In genomic region chr6:134830776-134831175, GRCm38 (mm10) we compare ENCODE assay signal across 8 mouse cellular contexts. TPM values are rescaled to one million over a fixed set of nuclear protein-coding genes. Genes with fewer than 3 reads are reported as not detected.
DNase-seq lines count a peak whose midpoint lies in the region; ATAC-seq lines count a peak whose summit lies in the region.

No protein-coding gene starts in this region.

- peak overlapping the region; percentile 47; the same call in 1 of the 2 replicates for H3K9ac ChIP-seq in kidney, embryonic 14.5 days (ENCODE audit: low read depth, low read length)
- peak overlapping the region; percentile 76 for H3K9ac ChIP-seq in hindbrain, embryonic 12.5 days
- H3K9ac ChIP-seq in midbrain, embryonic 12.5 days (replicated peaks) = peak overlapping the region; percentile 73; the same call in 1 of the 2 replicates

- no peak overlapping the region for H3K27ac ChIP-seq in kidney, embryonic 14.5 days (ENCODE audit: low read depth, low read length)
- H3K27ac ChIP-seq in hindbrain, embryonic 12.5 days = peak overlapping the region; percentile 92
- H3K27ac ChIP-seq in midbrain, embryonic 12.5 days (replicated peaks) = no peak overlapping the region

- DNase-seq in kidney, adult 11 months = no peak
- DNase-seq in R1 (ENCODE audit: low read depth, low spot score) = peak; percentile 23
- no peak for DNase-seq in adrenal gland, adult 2 months
- no peak for DNase-seq in cerebellum, postnatal 14 days
- no peak for DNase-seq in gastrocnemius, postnatal 25 days

- H3K4me2 ChIP-seq in kidney, embryonic 14.5 days (replicated peaks; ENCODE audit: low read depth, low read length) = peak overlapping the region; percentile 77
- H3K4me2 ChIP-seq in hindbrain, embryonic 12.5 days (replicated peaks) = peak overlapping the region; percentile 86
- peak overlapping the region; percentile 90 for H3K4me2 ChIP-seq in midbrain, embryonic 12.5 days (replicated peaks)

- H3K36me3 ChIP-seq in kidney, embryonic 14.5 days (ENCODE audit: control insufficient read depth, insufficient read depth, low read length) = no peaks in the 10 kb centered on the region
- H3K36me3 ChIP-seq in hindbrain, embryonic 12.5 days = no peaks in the 10 kb centered on the region
- no peaks in the 10 kb centered on the region for H3K36me3 ChIP-seq in midbrain, embryonic 12.5 days

- ATAC-seq in kidney, embryonic 14.5 days (ENCODE audit: low FRiP score, low TSS enrichment) = no peak
- ATAC-seq in hindbrain, embryonic 12.5 days (ENCODE audit: low FRiP score) = no peak
- ATAC-seq in midbrain, embryonic 12.5 days (ENCODE audit: low FRiP score, low read depth) = 0 out of 2 replicates have a peak, but pooled peaks have one; percentile 0

- H3K27me3 ChIP-seq in kidney, embryonic 14.5 days (ENCODE audit: control insufficient read depth, insufficient read depth, low read length) = no peaks in the 10 kb centered on the region
- no peaks in the 10 kb centered on the region for H3K27me3 ChIP-seq in hindbrain, embryonic 12.5 days
- H3K27me3 ChIP-seq in midbrain, embryonic 12.5 days = no peaks in the 10 kb centered on the region

- WGBS in kidney, embryonic 14.5 days = 2% methylated on average over 10 of the region's 10 CpGs
- 6% methylated on average over 10 of the region's 10 CpGs for WGBS in hindbrain, embryonic 12.5 days
- 5% methylated on average over 10 of the region's 10 CpGs for WGBS in midbrain, embryonic 12.5 days

- peak overlapping the region; percentile 55 for H3K4me3 ChIP-seq in kidney, embryonic 14.5 days (ENCODE audit: low read length)
- H3K4me3 ChIP-seq in hindbrain, embryonic 12.5 days = peak overlapping the region; percentile 79
- H3K4me3 ChIP-seq in midbrain, embryonic 12.5 days = peak overlapping the region; percentile 75

- H3K4me1 ChIP-seq in kidney, embryonic 14.5 days (ENCODE audit: control insufficient read depth, insufficient read depth, low read length) = peaks cover 5% of the 10 kb centered on the region
- peaks cover 10% of the 10 kb centered on the region for H3K4me1 ChIP-seq in hindbrain, embryonic 12.5 days
- peaks cover 13% of the 10 kb centered on the region; the same call in 1 of the 2 replicates for H3K4me1 ChIP-seq in midbrain, embryonic 12.5 days

- H3K9me3 ChIP-seq in kidney, embryonic 14.5 days (ENCODE audit: control insufficient read depth, low read length) = no peaks in the 10 kb centered on the region
- no peaks in the 10 kb centered on the region for H3K9me3 ChIP-seq in hindbrain, embryonic 12.5 days (replicated peaks)
- H3K9me3 ChIP-seq in midbrain, embryonic 12.5 days = no peaks in the 10 kb centered on the region

RNA-seq across cellular contexts. Expression of gene Crebl2, which starts 0.8 kb away (rescaled TPM):
- polyA plus RNA-seq in kidney, embryonic 14.5 days (2014; fragmentation: Nextera tagmentation; extraction: Ambion mirVana) = 1.7 and 2.0 TPM in 2 replicates
- polyA plus RNA-seq in hindbrain, embryonic 12.5 days (2016; fragmentation: Nextera tagmentation; extraction: Ambion mirVana) = 2.8 and 3.0 TPM in 2 replicates
- polyA plus RNA-seq in midbrain, embryonic 12.5 days (2016; fragmentation: Nextera tagmentation; extraction: Ambion mirVana) = 2.5 and 2.9 TPM in 2 replicates
- total RNA-seq in adrenal gland, adult 2 months (2021) = 10 to 100 TPM; 24.3 to 42.2 TPM
- polyA plus RNA-seq in adrenal gland, adult 2 months (2012; rRNA removed) = 6.2 and 6.6 TPM in 2 replicates
- 1 to 10 TPM; 7.2 to 7.6 TPM for total RNA-seq in gastrocnemius, postnatal 25 days (2021)

RNA-seq across cellular contexts. Expression of gene Dusp16, which starts 38.4 kb away (rescaled TPM):
- polyA plus RNA-seq in kidney, embryonic 14.5 days (2014; fragmentation: Nextera tagmentation; extraction: Ambion mirVana) = 8.6 and 12.3 TPM in 2 replicates
- polyA plus RNA-seq in hindbrain, embryonic 12.5 days (2016; fragmentation: Nextera tagmentation; extraction: Ambion mirVana) = 11.0 and 12.9 TPM in 2 replicates
- polyA plus RNA-seq in midbrain, embryonic 12.5 days (2016; fragmentation: Nextera tagmentation; extraction: Ambion mirVana) = 17.0 and 17.7 TPM in 2 replicates
- total RNA-seq in adrenal gland, adult 2 months (2021) = 10 to 100 TPM; 22.7 to 28.6 TPM
- polyA plus RNA-seq in adrenal gland, adult 2 months (2012; rRNA removed) = 18.7 and 19.8 TPM in 2 replicates
- 10 to 100 TPM; 13.3 to 17.4 TPM for total RNA-seq in gastrocnemius, postnatal 25 days (2021)
